Mouse (Mus musculus): ENCODE measurements around the gene Lrrk2. TPM values are rescaled to one million over a fixed set of nuclear protein-coding genes. Genes with fewer than 3 reads are reported as not detected.

The Lrrk2 gene
- polyA plus RNA-seq, 1 experiment from 2014 or later, result 3.5 TPM

DNA sequence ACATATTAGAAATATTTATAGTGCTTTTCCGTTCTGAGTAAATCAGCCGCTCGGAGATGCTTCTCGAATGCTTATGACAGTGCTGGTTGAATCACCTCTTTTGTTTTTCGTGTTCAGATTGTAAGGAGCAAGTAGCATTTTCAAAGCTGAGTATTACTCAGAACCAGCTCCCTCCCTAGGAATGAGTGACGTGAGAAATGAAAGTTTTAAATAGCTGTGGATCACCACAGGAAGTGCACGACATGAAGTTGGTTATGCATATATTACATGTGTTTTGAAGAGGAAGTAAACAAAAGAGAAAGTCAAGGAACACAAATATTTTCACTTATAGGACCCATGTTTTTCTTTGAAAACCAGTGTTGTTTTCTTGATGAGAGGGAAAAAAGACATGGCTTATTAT is 21.5 kb upstream of the Lrrk2 start:
- H3K9ac ChIP-seq, result no peak overlapping the region
- H3K4me1 ChIP-seq, result no peaks in the 10 kb centered on the region
- 69% methylated on average over 7 of the region's 7 CpGs for WGBS
- H3K9me3 ChIP-seq, result no peaks in the 10 kb centered on the region
- no peaks in the 10 kb centered on the region for H3K27me3 ChIP-seq (replicated peaks)
- no peak overlapping the region for H3K27ac ChIP-seq (replicated peaks)
- no peak for ATAC-seq (ENCODE audit: extremely low read depth, insufficient number of reproducible peaks, low FRiP score, low TSS enrichment)
- H3K4me3 ChIP-seq, result no peak overlapping the region
- H3K4me2 ChIP-seq, result no peak overlapping the region
- no peaks in the 10 kb centered on the region for H3K36me3 ChIP-seq

DNA sequence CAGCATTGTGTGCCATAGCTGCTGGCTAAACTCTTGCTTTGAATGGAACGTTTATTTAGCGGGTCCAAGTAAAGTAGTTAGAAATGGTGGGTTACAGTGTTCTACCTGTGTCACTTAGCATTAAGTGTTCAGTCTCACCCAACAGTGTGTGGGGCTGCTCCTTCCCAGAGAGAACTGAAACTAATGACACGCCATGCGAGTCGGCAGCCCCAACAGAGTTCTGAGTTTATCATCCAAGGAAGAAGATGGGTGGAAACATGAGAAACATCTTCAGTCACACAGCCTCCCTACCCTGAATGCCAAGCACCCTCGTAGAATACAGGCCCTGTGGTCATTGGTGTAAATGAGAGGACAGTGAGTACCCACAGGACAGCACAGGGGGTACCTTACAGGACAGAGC is 14.7 kb upstream of the Lrrk2 start:
- Histone ChIP-seq H3K4me1 (no peaks in the 10 kb centered on the region), H3K36me3 (no peaks in the 10 kb centered on the region), H3K27me3 (replicated peaks) (no peaks in the 10 kb centered on the region), H3K9ac (no peak overlapping the region), H3K9me3 (no peaks in the 10 kb centered on the region), H3K4me2 (no peak overlapping the region), H3K27ac (replicated peaks) (no peak overlapping the region), H3K4me3 (no peak overlapping the region)
- no peak for ATAC-seq (ENCODE audit: extremely low read depth, insufficient number of reproducible peaks, low FRiP score, low TSS enrichment)
- 85% methylated on average over 6 of the region's 6 CpGs for WGBS

DNA sequence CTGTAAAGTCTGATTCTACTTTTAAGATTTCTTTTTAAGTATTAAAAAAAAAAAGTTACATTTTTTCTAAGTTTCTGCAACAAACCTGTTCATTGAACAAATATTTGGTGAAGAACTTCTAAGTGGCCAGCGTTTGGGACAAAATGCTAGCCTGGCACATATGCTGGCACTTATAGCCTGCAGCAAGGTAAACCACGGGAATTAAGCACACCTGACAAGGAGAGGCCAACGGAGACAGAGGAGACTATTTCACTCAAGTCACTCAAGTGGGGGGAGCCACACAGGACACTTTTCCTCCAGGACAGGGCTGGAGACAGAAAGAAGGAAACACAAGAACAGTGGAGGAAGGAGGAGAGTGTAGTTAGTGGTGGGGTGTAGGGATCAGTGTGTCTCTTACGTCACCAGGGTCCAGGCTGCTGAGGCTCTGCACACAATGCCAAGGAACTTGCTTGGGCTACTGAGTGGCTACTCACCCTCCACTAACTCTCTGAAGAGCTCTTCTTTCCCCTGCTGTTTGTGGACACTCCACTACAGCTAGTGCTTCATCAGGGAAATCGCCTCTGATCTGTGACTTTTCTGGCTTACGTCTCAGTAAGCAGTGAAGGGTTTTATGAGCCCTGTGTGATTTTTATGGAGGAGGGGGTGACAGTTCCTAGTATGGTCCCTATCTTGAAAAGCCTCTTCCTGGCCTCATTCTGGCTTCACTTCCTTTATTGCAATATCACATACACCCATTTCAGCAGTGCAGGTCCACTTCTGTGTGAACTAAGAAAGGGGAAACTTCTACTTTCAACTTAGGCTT is 12.5 kb upstream of the Lrrk2 start:
- Histone ChIP-seq H3K4me1 (no peaks in the 10 kb centered on the region), H3K27me3 (replicated peaks) (no peaks in the 10 kb centered on the region), H3K4me2 (no peak overlapping the region), H3K36me3 (no peaks in the 10 kb centered on the region), H3K27ac (replicated peaks) (no peak overlapping the region), H3K9ac (no peak overlapping the region), H3K4me3 (no peak overlapping the region), H3K9me3 (no peaks in the 10 kb centered on the region)
- 74% methylated on average over 6 of the region's 6 CpGs for WGBS
- no peak for ATAC-seq (ENCODE audit: extremely low read depth, insufficient number of reproducible peaks, low FRiP score, low TSS enrichment)

DNA sequence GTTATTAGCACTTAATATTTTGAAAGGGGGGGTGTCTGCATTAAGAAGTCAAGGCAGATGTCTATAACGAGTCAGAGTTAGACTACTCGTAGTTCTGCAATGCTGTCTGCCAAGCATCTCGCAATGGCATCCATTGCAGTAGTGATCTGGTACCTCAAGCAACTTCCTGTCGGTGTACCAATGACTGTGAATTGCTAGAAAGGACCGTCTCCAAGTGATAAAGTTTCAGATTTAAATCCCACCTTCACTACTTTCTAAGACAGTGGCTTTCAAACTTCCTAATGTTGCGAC is 12.0 kb upstream of the Lrrk2 start:
- Histone ChIP-seq H3K9me3 (no peaks in the 10 kb centered on the region), H3K4me3 (no peak overlapping the region), H3K36me3 (no peaks in the 10 kb centered on the region), H3K27ac (replicated peaks) (no peak overlapping the region), H3K4me1 (no peaks in the 10 kb centered on the region), H3K27me3 (replicated peaks) (no peaks in the 10 kb centered on the region), H3K9ac (no peak overlapping the region), H3K4me2 (no peak overlapping the region)
- no peak for ATAC-seq (ENCODE audit: extremely low read depth, insufficient number of reproducible peaks, low FRiP score, low TSS enrichment)
- WGBS, result 74% methylated on average over 6 of the region's 6 CpGs

DNA sequence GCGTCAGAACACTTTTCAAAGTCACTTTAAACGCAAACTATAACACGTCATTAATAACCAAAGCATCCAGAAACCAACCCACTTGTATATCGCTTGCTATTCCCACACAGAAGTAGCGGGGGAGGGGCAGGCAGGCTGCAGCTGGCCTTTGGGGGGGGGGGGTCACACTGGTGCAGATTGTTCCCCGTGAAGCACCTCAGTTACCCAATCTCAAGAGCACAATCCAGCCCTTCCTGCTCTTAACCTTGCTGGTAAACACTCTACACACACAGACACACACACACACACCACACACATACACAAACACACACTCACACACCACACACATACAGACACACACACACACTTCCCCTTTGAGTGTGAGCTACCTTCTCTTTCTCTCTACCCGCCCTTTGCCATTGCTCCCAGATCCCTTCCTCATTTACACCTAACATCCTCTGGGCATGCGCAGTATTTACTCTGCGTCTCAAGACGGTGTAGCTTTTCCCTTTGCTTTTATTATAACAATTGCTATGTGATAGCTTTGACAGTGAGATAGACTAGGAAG is 8.3 kb upstream of the Lrrk2 start:
- Histone ChIP-seq H3K36me3 (no peaks in the 10 kb centered on the region), H3K4me2 (no peak overlapping the region), H3K4me3 (no peak overlapping the region), H3K9me3 (no peaks in the 10 kb centered on the region), H3K4me1 (no peaks in the 10 kb centered on the region), H3K27me3 (replicated peaks) (no peaks in the 10 kb centered on the region), H3K9ac (no peak overlapping the region), H3K27ac (replicated peaks) (no peak overlapping the region)
- WGBS, result 76% methylated on average over 10 of the region's 10 CpGs
- ATAC-seq (ENCODE audit: extremely low read depth, insufficient number of reproducible peaks, low FRiP score, low TSS enrichment), result no peak

DNA sequence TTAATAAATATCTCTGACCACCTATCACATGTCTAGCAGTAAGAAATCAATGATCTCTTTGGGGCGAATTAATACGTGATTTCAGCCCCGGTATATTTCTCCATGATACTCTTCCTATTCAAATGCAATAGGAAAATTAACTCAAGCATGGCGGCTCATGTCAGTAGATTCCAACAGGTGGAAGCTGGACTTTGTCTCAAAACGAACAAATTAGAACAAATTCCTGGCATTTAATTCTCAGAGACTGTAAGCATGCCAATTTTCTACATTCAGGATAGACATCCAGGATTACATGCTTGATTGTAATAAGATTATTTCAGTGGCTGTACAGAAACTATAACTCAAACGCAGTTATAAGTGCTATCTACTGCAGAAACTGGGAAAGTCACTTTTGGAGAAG is 7.4 kb upstream of the Lrrk2 start:
- Histone ChIP-seq H3K9ac (no peak overlapping the region), H3K36me3 (no peaks in the 10 kb centered on the region), H3K27me3 (replicated peaks) (no peaks in the 10 kb centered on the region), H3K27ac (replicated peaks) (no peak overlapping the region), H3K9me3 (no peaks in the 10 kb centered on the region), H3K4me1 (no peaks in the 10 kb centered on the region), H3K4me2 (no peak overlapping the region), H3K4me3 (no peak overlapping the region)
- ATAC-seq (ENCODE audit: extremely low read depth, insufficient number of reproducible peaks, low FRiP score, low TSS enrichment), result no peak
- 78% methylated on average over 6 of the region's 6 CpGs for WGBS

DNA sequence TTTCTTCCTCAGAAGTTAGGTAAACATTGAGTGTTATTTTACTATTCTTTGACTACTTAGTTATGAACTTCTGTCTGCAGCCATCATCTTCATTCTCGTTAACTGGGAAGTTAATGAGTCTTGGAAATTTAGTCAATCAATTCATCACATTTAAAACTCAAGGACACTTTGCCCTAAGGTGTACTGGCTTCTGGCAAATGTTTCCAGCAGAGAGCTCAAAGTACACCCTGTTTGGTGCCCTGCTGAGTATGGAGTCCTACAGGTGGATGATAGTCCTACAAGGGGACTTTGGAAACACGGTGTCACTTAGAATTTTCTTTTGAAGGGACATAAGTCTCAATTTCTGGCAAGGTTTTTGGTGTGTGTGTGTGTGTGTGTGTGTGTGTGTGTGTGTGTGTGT is 1.8 kb upstream of the Lrrk2 start:
- Histone ChIP-seq H3K4me3 (no peak overlapping the region), H3K9me3 (no peaks in the 10 kb centered on the region), H3K36me3 (no peaks in the 10 kb centered on the region), H3K4me2 (no peak overlapping the region), H3K9ac (no peak overlapping the region), H3K27ac (replicated peaks) (no peak overlapping the region), H3K4me1 (peaks cover 21% of the 10 kb centered on the region), H3K27me3 (replicated peaks) (no peaks in the 10 kb centered on the region)
- 80% methylated on average over 2 of the region's 2 CpGs for WGBS
- no peak for ATAC-seq (ENCODE audit: extremely low read depth, insufficient number of reproducible peaks, low FRiP score, low TSS enrichment)

DNA sequence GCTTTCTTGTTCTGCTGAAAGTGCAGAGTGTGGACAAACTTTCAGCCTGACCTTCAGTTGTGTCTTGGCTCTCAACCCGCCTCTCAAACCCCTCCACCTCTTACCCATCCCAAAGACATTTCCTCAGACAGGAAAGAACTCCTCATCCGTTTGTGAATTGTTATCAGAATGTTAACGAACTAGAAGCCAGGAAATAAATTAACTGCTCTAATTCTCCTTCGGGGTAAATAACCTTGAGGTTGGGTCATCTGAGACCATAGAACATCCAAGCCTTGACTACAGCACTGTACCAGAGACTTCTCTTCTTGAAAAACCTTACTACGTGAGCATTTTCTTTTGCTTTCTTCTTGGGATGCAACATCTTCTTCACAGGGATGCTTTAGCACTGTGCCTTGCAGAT is 988 bp upstream of the Lrrk2 start:
- H3K36me3 ChIP-seq, result no peaks in the 10 kb centered on the region
- 58% methylated on average over 5 of the region's 5 CpGs for WGBS
- no peak overlapping the region for H3K9ac ChIP-seq
- no peak overlapping the region for H3K4me3 ChIP-seq
- H3K27ac ChIP-seq (replicated peaks), result peak overlapping the region; percentile 92
- ATAC-seq (ENCODE audit: extremely low read depth, insufficient number of reproducible peaks, low FRiP score, low TSS enrichment), result no peak
- H3K9me3 ChIP-seq, result no peaks in the 10 kb centered on the region
- H3K4me2 ChIP-seq, result peak overlapping the region; percentile 83
- H3K4me1 ChIP-seq, result peaks cover 21% of the 10 kb centered on the region
- H3K27me3 ChIP-seq (replicated peaks), result no peaks in the 10 kb centered on the region

DNA sequence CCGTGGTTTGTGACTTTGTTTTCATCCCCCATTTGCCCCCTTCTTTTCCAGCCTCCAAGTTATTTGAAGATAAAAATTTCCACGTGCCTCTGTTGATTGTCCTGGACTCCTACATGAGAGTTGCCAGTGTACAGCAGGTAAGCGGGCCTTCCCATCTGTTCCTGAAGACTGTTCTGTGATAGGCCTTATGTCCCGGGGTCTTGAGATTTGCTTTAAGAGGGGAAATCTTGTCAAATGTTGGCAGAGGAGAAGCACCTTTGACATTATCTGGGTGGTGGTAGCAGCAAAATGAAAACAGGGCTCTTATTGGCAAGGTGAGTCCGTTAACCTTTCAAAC is 562 bp downstream of the Lrrk2 start:
- Histone ChIP-seq H3K27ac (replicated peaks) (peak overlapping the region; percentile 92), H3K9ac (peak overlapping the region; percentile 89), H3K27me3 (replicated peaks) (no peaks in the 10 kb centered on the region), H3K4me3 (peak overlapping the region; percentile 72), H3K4me2 (peak overlapping the region; percentile 83), H3K9me3 (no peaks in the 10 kb centered on the region), H3K4me1 (peaks cover 21% of the 10 kb centered on the region), H3K36me3 (no peaks in the 10 kb centered on the region)
- WGBS, result 12% methylated on average over 5 of the region's 5 CpGs
- no peak for ATAC-seq (ENCODE audit: extremely low read depth, insufficient number of reproducible peaks, low FRiP score, low TSS enrichment)

DNA sequence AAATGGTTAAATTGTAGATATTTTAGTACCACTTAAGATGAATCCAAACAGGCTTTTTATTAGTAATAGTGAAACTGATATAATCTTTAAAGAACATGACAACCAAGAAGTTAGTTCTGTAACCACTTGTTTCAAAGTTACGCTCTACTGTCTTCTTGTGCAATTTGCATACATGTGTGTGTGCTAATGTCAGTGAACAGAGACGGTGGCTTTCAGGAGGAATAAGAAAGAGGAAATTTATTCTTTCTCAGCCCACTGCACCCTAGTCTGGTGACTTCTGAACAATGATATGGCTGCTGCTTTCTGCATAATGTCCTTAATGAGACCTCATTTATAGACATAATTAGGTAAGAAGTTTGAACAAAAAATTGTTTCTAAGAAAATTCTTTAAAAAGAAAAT is 7.1 kb downstream of the Lrrk2 start:
- Histone ChIP-seq H3K9ac (no peak overlapping the region), H3K4me1 (no peaks in the 10 kb centered on the region), H3K4me2 (no peak overlapping the region), H3K36me3 (peaks cover 32% of the 10 kb centered on the region), H3K27me3 (replicated peaks) (no peaks in the 10 kb centered on the region), H3K4me3 (no peak overlapping the region), H3K27ac (replicated peaks) (no peak overlapping the region), H3K9me3 (no peaks in the 10 kb centered on the region)
- 80% methylated on average over 2 of the region's 2 CpGs for WGBS
- no peak for ATAC-seq (ENCODE audit: extremely low read depth, insufficient number of reproducible peaks, low FRiP score, low TSS enrichment)

DNA sequence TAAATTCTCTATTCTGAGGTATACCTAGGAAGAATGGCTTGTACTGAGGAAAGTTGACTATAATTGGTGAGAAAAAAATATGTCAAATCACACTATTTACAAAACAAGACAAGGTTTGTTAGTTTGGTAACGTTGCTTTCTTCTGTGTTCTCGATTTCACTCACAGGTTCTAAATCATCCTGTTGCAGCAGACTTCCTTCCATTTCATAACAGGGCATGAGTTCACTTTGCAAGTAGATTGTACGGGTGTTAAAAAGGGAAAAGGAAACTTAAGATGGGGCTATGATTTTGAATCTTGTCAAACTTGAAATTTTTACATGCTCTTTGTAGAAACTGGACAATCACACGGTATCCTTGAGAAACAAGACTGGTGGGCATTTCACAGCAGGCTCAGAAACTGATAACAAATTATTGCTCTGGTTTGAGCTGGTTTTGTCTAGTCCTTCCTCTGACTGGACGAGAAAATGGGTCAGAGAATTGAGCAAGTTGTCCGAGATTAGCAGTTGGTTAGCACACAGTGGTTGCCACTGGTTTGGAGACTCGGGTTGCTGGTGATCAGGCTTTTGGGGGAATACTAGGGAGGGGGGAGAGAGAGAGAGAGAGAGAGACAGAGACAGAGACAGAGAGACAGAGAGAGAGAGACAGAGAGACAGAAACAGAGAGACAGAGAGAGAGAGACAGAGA is 13.0 kb downstream of the Lrrk2 start:
- Histone ChIP-seq H3K36me3 (peaks cover 61% of the 10 kb centered on the region), H3K27me3 (replicated peaks) (no peaks in the 10 kb centered on the region), H3K9ac (no peak overlapping the region), H3K4me1 (no peaks in the 10 kb centered on the region), H3K4me3 (no peak overlapping the region), H3K4me2 (no peak overlapping the region), H3K27ac (replicated peaks) (no peak overlapping the region), H3K9me3 (no peaks in the 10 kb centered on the region)
- WGBS, result 74% methylated on average over 7 of the region's 7 CpGs
- no peak for ATAC-seq (ENCODE audit: extremely low read depth, insufficient number of reproducible peaks, low FRiP score, low TSS enrichment)

DNA sequence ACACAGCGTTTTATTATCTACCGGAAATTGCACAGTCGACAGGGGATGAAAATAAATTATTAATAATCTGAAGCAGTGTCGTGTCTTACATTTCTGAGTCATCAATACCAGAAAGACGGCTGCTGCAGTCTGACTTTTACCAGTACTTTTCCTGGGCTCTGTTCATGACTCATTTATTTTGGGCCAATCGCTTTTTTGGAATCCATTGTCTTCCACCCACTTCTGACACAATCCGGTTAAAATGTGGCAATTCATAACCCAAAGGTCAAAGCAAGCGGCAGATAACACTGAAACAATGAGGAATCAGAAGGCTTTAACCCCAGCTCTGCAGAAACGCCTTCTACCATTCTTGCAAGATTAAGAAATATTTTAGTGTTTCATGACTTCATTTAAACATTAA is 17.7 kb downstream of the Lrrk2 start:
- no peak for ATAC-seq (ENCODE audit: extremely low read depth, insufficient number of reproducible peaks, low FRiP score, low TSS enrichment)
- 74% methylated on average over 9 of the region's 9 CpGs for WGBS

More for the DNA sequence above, 17.7 kb downstream of the Lrrk2 start:
- H3K27me3 ChIP-seq (replicated peaks), result no peaks in the 10 kb centered on the region
- H3K4me1 ChIP-seq, result no peaks in the 10 kb centered on the region
- H3K4me2 ChIP-seq, result no peak overlapping the region
- peaks cover 42% of the 10 kb centered on the region for H3K36me3 ChIP-seq
- no peaks in the 10 kb centered on the region for H3K9me3 ChIP-seq
- no peak overlapping the region for H3K9ac ChIP-seq
- no peak overlapping the region for H3K27ac ChIP-seq (replicated peaks)
- no peak overlapping the region for H3K4me3 ChIP-seq
